Mouse (Mus musculus) liver, embryonic 14.5 days (tissue): Measurements from ENCODE around the gene Cct4. TPM values are rescaled to one million over a fixed set of nuclear protein-coding genes. Genes with fewer than 3 reads are reported as not detected.

Experiments
- ATAC-seq: fragments of 200-750 bp; cut with Nextera tagmentation; 2 replicates; pipeline ENCODE4 v1.8.0; 2017; ENCODE audit warnings: moderate number of reproducible peaks, mild to moderate bottlenecking, moderate library complexity; ENCODE audit not compliant: insufficient read depth
- DNase-seq, 3 experiments: peaks; one replicate each; pipeline ENCODE4 v3.0.0-alpha.2; 2012 to 2013; ENCODE audit warnings: low read depth in 3 of 3, low spot score in 3 of 3
- H3K27ac ChIP-seq: fragments of 300-500 bp; sonication (generic); 2 replicates; pipeline ENCODE4 v1.5.1; 2014; ENCODE audit warnings: moderate library complexity, mild to moderate bottlenecking, control low read depth, inconsistent platforms
- H3K27me3 ChIP-seq: fragments of 300-500 bp; sonication (generic); 2 replicates; pipeline ENCODE4 v1.6.1; 2014; ENCODE audit warnings: mild to moderate bottlenecking, low read length, moderate library complexity; ENCODE audit not compliant: control insufficient read depth, insufficient read depth
- H3K36me3 ChIP-seq: fragments of 300-500 bp; sonication (generic); replicated peaks from 2 replicates; pipeline ENCODE4 v1.6.1; 2014; ENCODE audit warnings: low read depth; ENCODE audit not compliant: control insufficient read depth, insufficient read depth
- H3K4me1 ChIP-seq, 2 experiments: fragments of 200-500 bp in 1 of 2; fragments of 300-500 bp in 1 of 2; sonication (generic) in 1 of 2; replicated peaks; 2 replicates each; pipeline ENCODE4 v1.6.1; 2012 to 2014; ENCODE audit warnings: antibody characterized with exemption in 1 of 2, inconsistent platforms in 1 of 2, low read length in 1 of 2; ENCODE audit not compliant: control insufficient read depth in 2 of 2, insufficient read depth in 2 of 2
- H3K4me2 ChIP-seq: fragments of 300-500 bp; sonication (generic); 2 replicates; pipeline ENCODE4 v1.6.1; 2014; ENCODE audit warnings: low read depth, mild to moderate bottlenecking, control low read depth, moderate library complexity
- H3K4me3 ChIP-seq, 2 experiments: fragments of 200-500 bp in 1 of 2; fragments of 300-500 bp in 1 of 2; sonication (generic) in 1 of 2; 2 replicates each; pipeline ENCODE4 v1.5.1; 2012 to 2014; ENCODE audit warnings: low read depth in 2 of 2, low read length in 2 of 2, mild to moderate bottlenecking in 2 of 2, control low read depth in 1 of 2, inconsistent platforms in 1 of 2, moderate library complexity in 1 of 2; ENCODE audit not compliant: insufficient read depth in 1 of 2
- H3K9ac ChIP-seq: fragments of 300-500 bp; sonication (generic); replicated peaks from 2 replicates; pipeline ENCODE4 v1.6.1; 2014; ENCODE audit warnings: mild to moderate bottlenecking, control low read depth, moderate library complexity
- H3K9me3 ChIP-seq: fragments of 300-500 bp; sonication (generic); 2 replicates; pipeline ENCODE4 v1.6.1; 2016; ENCODE audit warnings: low read length, mixed read lengths; ENCODE audit not compliant: control insufficient read depth
- CTCF ChIP-seq: IDR thresholded peaks from 2 replicates; pipeline ENCODE4 v1.5.1; 2016; ENCODE audit warnings: antibody characterized with exemption, low read depth, control low read depth
- EP300 ChIP-seq: IDR thresholded peaks from 2 replicates; pipeline ENCODE4 v1.6.1; 2016; ENCODE audit warnings: antibody characterized with exemption, low read depth
- WGBS: fragments of 180-500 bp; shearing (Covaris S2); extraction: QIAGEN DNeasy Blood & Tissue Kit; methylation state at CpG from one replicate; pipeline ENCODE4 v1.1.7; 2014; ENCODE audit not compliant: insufficient replicate concordance; 5-methylcytosine and 5-hydroxymethylcytosine counted together
- polyA plus RNA-seq, 2 experiments: library from polyadenylated mRNA; depleted of rRNA in 1 of 2; stranded (reverse) in 1 of 2; unstranded in 1 of 2; fragments of >200 nt; fragmentation: Nextera tagmentation in 1 of 2; extraction: Ambion mirVana in 1 of 2; gene quantifications; 2 replicates each; pipeline versions ENCODE4 v1.2.1 to v1.2.3; 2012 to 2014

Cct4 gene
- polyA plus RNA-seq, 2 experiments, result 65.4 to 142 TPM

- H3K27ac ChIP-seq, result peak overlapping the region; percentile 97
- peak overlapping the region; percentile 73 to 89 for H3K4me3 ChIP-seq
- H3K27me3 ChIP-seq, result no peaks in the 10 kb centered on the region
- H3K4me1 ChIP-seq, result peaks cover 7 to 8% of the 10 kb centered on the region in 2 experiments
- H3K36me3 ChIP-seq, result peaks cover 14% of the 10 kb centered on the region
- peak overlapping the region; percentile 94 for H3K4me2 ChIP-seq
- no peak for TF ChIP-seq EP300
- no peak for TF ChIP-seq CTCF
- H3K9me3 ChIP-seq, result no peaks in the 10 kb centered on the region
- ATAC-seq (peak; percentile 36), DNase-seq (no peak)
- H3K9ac ChIP-seq, result peak overlapping the region; percentile 82
- under 1% methylated on average over 12 of the region's 12 CpGs for WGBS
Measured at GRCm38 (mm10) chr11:22981543-22981950, 8.8 kb upstream of the Cct4 start.

GRCm38 (mm10) chr11:22981984-22982757 lies 8.1 kb upstream of the Cct4 start, which contains the start of the genes Gm28048 and Commd1:
Gene Gm28048 (minus strand): TSS chr11:22982090.
Gene Commd1 (minus strand): TSS chr11:22982382.
- ATAC-seq (peak; percentile 90), DNase-seq (peak; percentile 84 to 87 (median 87))
- Histone ChIP-seq H3K9me3 (no peaks in the 10 kb centered on the region), H3K4me2 (peak within 1 kb of the TSS; percentile 94), H3K9ac (peak within 1 kb of the TSS; percentile 82), H3K4me1 (peaks cover 7% of the 10 kb centered on the region in 2 experiments), H3K4me3 (peak within 1 kb of the TSS; percentile 73 to 89), H3K36me3 (peaks cover 9% of the 10 kb centered on the region), H3K27ac (peak within 1 kb of the TSS; percentile 97), H3K27me3 (no peaks in the 10 kb centered on the region)
- WGBS, result 2% methylated on average over 42 of the region's 42 CpGs
- TF ChIP-seq EP300, result no peak
- peak; percentile 86 for TF ChIP-seq CTCF

- no peak overlapping the region for H3K9ac ChIP-seq
- peak overlapping the region; percentile 94 for H3K4me2 ChIP-seq
- ATAC-seq (no peak), DNase-seq (no peak)
- WGBS, result 71% methylated on average over 6 of the region's 6 CpGs
- no peak overlapping the region; a peak in 1 of 4 replicates for H3K4me3 ChIP-seq
- peaks cover 7% of the 10 kb centered on the region in 2 experiments for H3K4me1 ChIP-seq
- H3K9me3 ChIP-seq, result no peaks in the 10 kb centered on the region
- H3K27ac ChIP-seq, result no peak overlapping the region
- no peaks in the 10 kb centered on the region for H3K27me3 ChIP-seq
- H3K36me3 ChIP-seq, result peaks cover 4% of the 10 kb centered on the region
- no peak for TF ChIP-seq EP300
- no peak for TF ChIP-seq CTCF
Measured at GRCm38 (mm10) chr11:22982846-22983245, 7.5 kb upstream of the Cct4 start.

GRCm38 (mm10) chr11:22985510-22985909 lies 4.8 kb upstream of the Cct4 start:
- Histone ChIP-seq H3K27me3 (no peaks in the 10 kb centered on the region), H3K4me3 (no peak overlapping the region), H3K9ac (no peak overlapping the region), H3K27ac (no peak overlapping the region), H3K36me3 (no peaks in the 10 kb centered on the region), H3K9me3 (no peaks in the 10 kb centered on the region), H3K4me2 (no peak overlapping the region), H3K4me1 (peaks cover 7 to 9% of the 10 kb centered on the region in 2 experiments)
- DNase-seq, result no peak
- no peak for ATAC-seq
- TF ChIP-seq CTCF (no peak), EP300 (no peak)
- WGBS, result 59% methylated on average over 3 of the region's 3 CpGs

- Histone ChIP-seq H3K4me3 (no peak overlapping the region), H3K4me2 (no peak overlapping the region), H3K4me1 (peaks cover 4 to 13% of the 10 kb centered on the region in 2 experiments), H3K27ac (no peak overlapping the region), H3K27me3 (no peaks in the 10 kb centered on the region), H3K36me3 (no peaks in the 10 kb centered on the region), H3K9ac (no peak overlapping the region), H3K9me3 (no peaks in the 10 kb centered on the region)
- ATAC-seq (no peak), DNase-seq (peak in 2 of 3 experiments; percentile 47 to 61)
- 43% methylated on average over 2 of the region's 2 CpGs for WGBS
- TF ChIP-seq EP300 (no peak), CTCF (peak; percentile 83)
Measured at GRCm38 (mm10) chr11:22987357-22987756, 3.0 kb upstream of the Cct4 start.
